Mouse (Mus musculus) splenic B cell, adult 2 months (primary cell): ENCODE measurements around the gene Ddr2.

Source experiments
- DNase-seq: peaks from one replicate; pipeline ENCODE4 v3.0.0-alpha.2; 2011; ENCODE audit warnings: low read depth, low spot score
- H3K27me3 ChIP-seq: 2 replicates; pipeline ENCODE4 v1.6.1; 2012; ENCODE audit warnings: mild to moderate bottlenecking, low read length, moderate library complexity, mixed read lengths; ENCODE audit not compliant: control insufficient read depth, poor library complexity, insufficient read depth, severe bottlenecking
- H3K36me3 ChIP-seq: 2 replicates; pipeline ENCODE4 v1.6.1; 2012; ENCODE audit warnings: mild to moderate bottlenecking, low read length, moderate library complexity, mixed read lengths; ENCODE audit not compliant: control insufficient read depth, poor library complexity, insufficient read depth, severe bottlenecking

The Ddr2 gene

DNA sequence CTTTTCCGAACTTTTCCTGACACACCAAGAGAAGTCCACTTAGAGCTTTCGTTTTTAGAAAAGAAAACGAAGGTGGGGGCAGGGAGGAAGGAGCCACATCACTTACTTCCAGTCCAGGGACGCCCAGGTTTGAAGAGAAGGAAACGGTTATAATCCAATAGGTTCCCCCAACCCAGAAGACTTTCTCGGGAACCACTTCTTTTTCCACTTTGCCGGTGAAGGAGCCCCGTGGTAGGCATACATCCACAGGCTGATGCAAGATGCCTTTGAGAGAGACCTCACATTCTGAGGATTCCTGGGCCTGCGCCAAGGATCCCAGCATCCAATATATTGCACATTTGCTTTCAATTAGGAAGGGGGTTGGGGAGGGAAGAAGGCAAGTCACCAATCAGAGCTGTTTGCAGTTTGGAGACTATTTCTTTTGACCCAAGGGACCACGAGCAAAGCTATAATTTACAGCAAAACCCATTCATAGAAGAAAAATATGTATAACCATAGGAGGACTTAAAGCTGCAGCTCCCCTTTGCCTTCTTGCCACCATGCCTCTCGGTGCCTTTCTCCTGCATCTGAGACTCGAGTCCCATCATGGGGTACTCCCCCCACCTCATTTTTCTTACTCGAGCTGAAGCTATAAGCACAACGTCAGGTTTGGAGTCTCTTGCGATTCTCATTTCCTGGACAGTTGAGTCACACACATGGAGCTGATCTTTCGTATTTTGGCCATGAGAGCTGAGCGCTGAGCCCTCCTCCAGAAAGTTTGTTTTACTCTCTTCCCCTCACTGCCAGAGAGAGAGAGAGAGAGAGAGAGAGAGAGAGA is at the start of gene Ddr2:
Gene Ddr2, minus strand, starts transcription at position 247 of the 817 bp plus-strand sequence.
- no peak for DNase-seq
- no peaks in the 10 kb centered on the region for H3K27me3 ChIP-seq

DNA sequence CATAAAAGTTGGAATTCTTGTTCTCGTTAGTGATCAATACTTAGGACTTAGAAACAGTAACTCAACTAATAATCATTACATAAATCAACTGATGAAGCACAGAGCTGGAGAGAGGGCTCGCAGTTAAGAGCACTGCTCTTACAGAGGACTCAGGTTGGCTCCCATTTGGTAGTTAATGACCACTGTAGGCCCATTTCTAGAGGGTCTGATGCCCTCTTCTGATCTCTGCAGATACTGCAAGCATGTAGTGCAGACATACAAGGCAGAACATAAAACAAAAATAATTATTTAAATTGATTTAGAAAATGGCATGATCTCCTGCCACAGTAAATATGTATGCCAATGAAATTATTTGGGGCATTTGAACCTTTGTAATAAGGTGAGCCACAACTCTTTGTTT is 49.1 kb upstream of the Ddr2 start:
- H3K27me3 ChIP-seq = no peaks in the 10 kb centered on the region
- peak; percentile 46 for DNase-seq
- no peaks in the 10 kb centered on the region; the same call in none of the 2 replicates for H3K36me3 ChIP-seq

More for the DNA sequence above, at the start of gene Ddr2:
- no peaks in the 10 kb centered on the region for H3K36me3 ChIP-seq

DNA sequence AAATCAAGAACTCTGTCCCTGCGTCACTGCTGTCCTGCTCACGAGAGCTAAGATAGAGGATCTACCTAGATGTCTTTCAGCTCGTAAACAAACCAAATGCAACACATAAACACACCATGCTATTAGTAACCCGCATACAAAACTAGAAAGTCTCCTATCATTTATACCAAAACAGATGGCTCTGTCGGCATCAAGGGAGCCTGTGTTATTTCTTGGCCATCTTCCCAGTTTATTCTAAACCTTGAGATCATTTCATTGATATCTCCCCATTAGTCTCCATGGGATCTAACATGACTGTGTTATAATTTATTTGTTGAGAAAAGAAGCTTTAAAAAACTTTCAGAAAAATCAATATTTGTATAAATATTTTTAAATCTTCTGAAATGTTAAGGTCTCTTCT is 45.2 kb upstream of the Ddr2 start:
- DNase-seq = no peak
- Histone ChIP-seq H3K36me3 (no peaks in the 10 kb centered on the region), H3K27me3 (no peaks in the 10 kb centered on the region)

DNA sequence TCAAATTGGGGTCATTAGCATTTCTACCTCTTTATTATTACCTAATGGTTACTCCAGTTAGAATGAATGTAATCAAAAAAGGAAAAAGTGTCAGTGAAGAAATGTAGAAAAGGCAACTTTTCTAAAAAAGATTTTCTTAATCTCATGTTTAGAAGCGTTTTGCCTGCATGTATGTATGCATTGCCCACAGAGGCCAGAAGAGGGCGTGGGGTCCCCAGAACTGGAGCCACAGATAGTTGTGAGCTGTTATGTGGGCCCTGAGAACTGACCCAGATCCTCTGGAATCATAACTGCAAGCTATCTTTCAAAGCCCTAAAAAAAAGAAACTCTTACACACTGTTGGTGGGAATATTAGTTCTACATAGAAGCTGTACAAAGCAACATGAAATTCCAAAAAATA is 44.7 kb upstream of the Ddr2 start:
- H3K27me3 ChIP-seq = no peaks in the 10 kb centered on the region
- DNase-seq = no peak
- no peaks in the 10 kb centered on the region for H3K36me3 ChIP-seq

- Histone ChIP-seq H3K36me3 (no peaks in the 10 kb centered on the region), H3K27me3 (no peaks in the 10 kb centered on the region)
- DNase-seq = no peak
Observed at GRCm38 (mm10) chr1:170153986-170154385, 43.4 kb upstream of the Ddr2 start.

GRCm38 (mm10) chr1:170152552-170152951 is 42.0 kb upstream of the Ddr2 start:
- Histone ChIP-seq H3K27me3 (no peaks in the 10 kb centered on the region), H3K36me3 (no peaks in the 10 kb centered on the region)
- peak; percentile 63 for DNase-seq

DNA sequence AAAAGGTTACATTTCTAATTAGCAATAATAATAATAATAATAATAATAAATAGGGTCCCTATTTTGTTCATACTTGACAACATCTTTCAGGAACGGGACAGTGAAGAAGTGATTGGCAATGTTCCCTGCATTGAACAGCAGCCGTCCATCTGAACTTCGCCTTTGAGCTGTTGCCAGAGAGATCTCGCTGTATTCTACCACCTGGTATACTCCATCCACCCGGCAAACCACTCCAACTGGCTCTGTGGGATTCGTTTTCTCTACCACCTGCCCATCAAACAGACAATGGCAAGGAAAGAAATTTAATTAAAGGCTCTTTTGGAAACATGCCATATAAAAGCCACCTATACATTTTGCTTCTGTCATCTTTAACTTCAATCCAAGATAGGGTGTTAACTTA is 40.3 kb upstream of the Ddr2 start:
- H3K27me3 ChIP-seq = no peaks in the 10 kb centered on the region
- no peak for DNase-seq
- H3K36me3 ChIP-seq = no peaks in the 10 kb centered on the region; the same call in 1 of the 2 replicates

DNA sequence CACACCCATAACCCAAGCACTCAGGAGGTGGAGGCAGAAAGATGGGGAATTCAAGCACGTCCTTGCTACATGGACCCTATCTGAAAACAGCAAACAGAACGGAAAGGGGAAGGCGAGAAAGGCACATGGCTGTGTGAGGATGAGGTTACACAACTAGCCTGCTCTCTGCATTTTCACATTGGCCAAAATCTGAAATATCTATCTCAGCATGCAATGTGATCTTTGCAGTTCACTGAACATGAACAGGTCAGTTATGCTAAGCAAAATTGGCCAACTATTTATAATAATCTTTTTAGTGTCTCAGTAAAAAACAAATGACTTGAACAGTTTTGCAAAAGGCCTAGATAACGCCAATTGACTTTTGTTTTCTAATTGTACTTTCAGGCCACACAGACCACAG is 39.2 kb upstream of the Ddr2 start:
- Histone ChIP-seq H3K36me3 (no peaks in the 10 kb centered on the region; the same call in none of the 2 replicates), H3K27me3 (no peaks in the 10 kb centered on the region)
- DNase-seq = peak; percentile 34

- no peak for DNase-seq
- H3K27me3 ChIP-seq = no peaks in the 10 kb centered on the region
- H3K36me3 ChIP-seq = no peaks in the 10 kb centered on the region; the same call in none of the 2 replicates
Observed at GRCm38 (mm10) chr1:170148536-170148935, 38.0 kb upstream of the Ddr2 start.

- H3K36me3 ChIP-seq = peaks cover 2% of the 10 kb centered on the region
- DNase-seq = peak; percentile 72
- H3K27me3 ChIP-seq = no peaks in the 10 kb centered on the region
Observed at GRCm38 (mm10) chr1:170147651-170148448, 37.3 kb upstream of the Ddr2 start.

GRCm38 (mm10) chr1:170145606-170146005 is 35.0 kb upstream of the Ddr2 start:
- Histone ChIP-seq H3K27me3 (no peaks in the 10 kb centered on the region), H3K36me3 (peaks cover 2% of the 10 kb centered on the region)
- DNase-seq = no peak

DNA sequence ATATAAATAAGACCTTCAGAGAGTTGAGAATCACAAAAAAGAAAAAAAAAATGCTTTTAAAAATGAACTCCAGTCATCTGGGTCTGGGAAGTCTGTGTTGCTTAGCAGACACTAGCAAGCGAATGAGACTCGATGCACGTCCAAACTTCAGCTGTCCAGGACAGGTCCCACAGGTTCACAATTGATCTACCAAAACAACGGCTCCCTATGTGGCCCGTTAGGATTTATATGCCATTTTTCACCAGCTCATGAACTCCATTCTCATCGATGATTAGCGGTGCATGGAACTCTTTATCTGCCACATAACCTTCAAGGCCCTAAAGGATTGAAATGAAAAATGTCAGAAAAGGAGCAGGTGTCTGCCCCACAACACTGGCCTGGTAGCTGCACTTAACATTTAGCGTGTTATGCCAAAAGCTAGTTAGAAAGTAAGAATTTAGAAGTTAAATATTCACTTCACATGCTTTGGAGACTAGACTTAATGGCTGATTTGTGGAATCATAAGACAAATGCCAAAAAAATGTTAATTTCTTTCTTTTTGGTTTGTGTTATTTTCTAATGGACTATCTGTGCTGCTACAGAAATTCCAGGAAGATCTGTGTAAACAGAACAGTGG is 31.8 kb upstream of the Ddr2 start:
- DNase-seq = no peak
- no peaks in the 10 kb centered on the region for H3K27me3 ChIP-seq

GRCm38 (mm10) chr1:170141626-170142025 is 31.1 kb upstream of the Ddr2 start:
- no peak for DNase-seq
- Histone ChIP-seq H3K36me3 (peaks cover 2% of the 10 kb centered on the region), H3K27me3 (no peaks in the 10 kb centered on the region)

More for the DNA sequence above, 31.8 kb upstream of the Ddr2 start:
- H3K36me3 ChIP-seq = peaks cover 2% of the 10 kb centered on the region

DNA sequence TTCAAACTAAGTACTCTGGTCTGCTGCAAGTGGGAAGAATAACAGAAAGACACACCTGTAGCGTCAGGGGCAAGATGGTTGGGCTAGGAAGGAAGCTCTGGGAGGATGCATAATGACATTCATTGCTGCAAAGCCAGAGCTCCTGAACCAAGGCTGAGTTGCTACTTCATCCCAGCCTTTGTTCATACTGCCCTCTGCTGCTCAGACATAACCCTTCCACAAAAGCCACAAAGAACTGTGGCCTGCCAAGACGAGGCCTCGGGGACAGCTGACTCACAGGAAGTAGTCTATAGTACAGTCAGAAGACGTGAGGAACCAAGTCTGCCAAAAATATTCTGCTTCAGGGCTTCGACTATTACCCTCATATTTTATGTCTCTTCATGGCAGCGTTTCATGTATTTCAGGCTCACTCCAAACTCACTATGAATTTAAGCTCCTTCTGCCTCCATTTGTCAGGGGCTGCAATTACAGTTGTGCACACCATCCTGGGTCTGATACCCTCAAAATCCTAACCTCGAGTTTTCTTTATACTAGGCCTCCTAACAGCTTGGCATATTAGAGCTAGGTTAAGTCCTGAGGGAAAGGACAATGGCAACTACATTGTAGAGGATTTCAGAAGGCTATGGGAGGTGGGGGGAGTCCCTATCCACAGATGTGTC is 25.9 kb upstream of the Ddr2 start:
- Histone ChIP-seq H3K27me3 (no peaks in the 10 kb centered on the region), H3K36me3 (no peaks in the 10 kb centered on the region)
- peak; percentile 80 for DNase-seq
